Mouse (Mus musculus): ENCODE results near the gene Tfpi. TPM values are rescaled to one million over a fixed set of nuclear protein-coding genes. Genes with fewer than 3 reads are reported as not detected.

Tfpi gene
- polyA plus RNA-seq (2017; shearing (Covaris generic)), result 15.4 TPM

GRCm38 (mm10) chr2:84476577-84476976 is at the start of gene Tfpi:
Gene Tfpi, minus strand, starts transcription at chr2:84476775.

GRCm38 (mm10) chr2:84425138-84425537 is 51.4 kb downstream of the Tfpi start, which contains the start of gene Calcrl:
Gene Calcrl, minus strand, starts transcription at chr2:84425411.

Other genes starting within 250 kb of the Tfpi start
- gene Calcrl, start 51.4 kb downstream of the Tfpi start, polyA plus RNA-seq (2017; shearing (Covaris generic)), result 41.3 TPM
- gene Ctnnd1, start 174.0 kb upstream of the Tfpi start, polyA plus RNA-seq (2017; shearing (Covaris generic)), result 2.3 TPM
- 0.30 TPM for gene Btbd18, start 182.3 kb upstream of the Tfpi start, polyA plus RNA-seq (2017; shearing (Covaris generic))
- gene Selenoh, start 194.0 kb upstream of the Tfpi start, polyA plus RNA-seq (2017; shearing (Covaris generic)), result 102 TPM
- gene Gm28635, start 201.3 kb upstream of the Tfpi start, polyA plus RNA-seq (2017; shearing (Covaris generic)), result not detected
- 42.9 TPM for gene Med19, start 201.6 kb upstream of the Tfpi start, polyA plus RNA-seq (2017; shearing (Covaris generic))
- 115 TPM for gene Tmx2, start 202.4 kb upstream of the Tfpi start, polyA plus RNA-seq (2017; shearing (Covaris generic))
- 23.3 TPM for gene Zdhhc5, start 238.4 kb upstream of the Tfpi start, polyA plus RNA-seq (2017; shearing (Covaris generic))

All from CD4-positive, CD25-positive, alpha-beta regulatory T cell, adult 9 weeks (primary cell).